Mouse (Mus musculus) midbrain, embryonic 14.5 days (tissue): ENCODE measurements around the gene Ccdc6. TPM values are rescaled to one million over a fixed set of nuclear protein-coding genes. Genes with fewer than 3 reads are reported as not detected.

ENCODE experiments used
- ATAC-seq: fragments of 200-750 bp; cut with Nextera tagmentation; 2 replicates; pipeline ENCODE4 v1.8.0; 2017; ENCODE audit warnings: moderate number of reproducible peaks, moderate library complexity; ENCODE audit not compliant: low FRiP score, low TSS enrichment
- DNase-seq: peaks from one replicate; pipeline ENCODE4 v3.0.0-alpha.2; 2015
- H3K27ac ChIP-seq: fragments of 300-500 bp; sonication (generic); replicated peaks from 2 replicates; pipeline ENCODE4 v1.5.1; 2014; ENCODE audit warnings: mild to moderate bottlenecking, low read depth, low read length, moderate library complexity
- H3K27me3 ChIP-seq: fragments of 300-500 bp; sonication (generic); 2 replicates; pipeline ENCODE4 v1.6.1; 2014; ENCODE audit warnings: low read length, control low read depth, mixed read lengths; ENCODE audit not compliant: control insufficient read depth, insufficient read depth
- H3K36me3 ChIP-seq: fragments of 300-500 bp; sonication (generic); 2 replicates; pipeline ENCODE4 v1.6.1; 2014; ENCODE audit warnings: low read length, control low read depth; ENCODE audit not compliant: control insufficient read depth, insufficient read depth
- H3K4me1 ChIP-seq: fragments of 300-500 bp; sonication (generic); 2 replicates; pipeline ENCODE4 v1.6.1; 2014; ENCODE audit warnings: mild to moderate bottlenecking, antibody characterized with exemption, low read length, control low read depth; ENCODE audit not compliant: control insufficient read depth, insufficient read depth
- H3K4me2 ChIP-seq: fragments of 300-500 bp; sonication (generic); 2 replicates; pipeline ENCODE4 v1.6.1; 2014; ENCODE audit warnings: mild to moderate bottlenecking, low read length, moderate library complexity
- H3K4me3 ChIP-seq: fragments of 300-500 bp; sonication (generic); replicated peaks from 2 replicates; pipeline ENCODE4 v1.5.1; 2014; ENCODE audit warnings: low read depth, low read length
- H3K9ac ChIP-seq: fragments of 300-500 bp; sonication (generic); replicated peaks from 2 replicates; pipeline ENCODE4 v1.6.1; 2014; ENCODE audit warnings: mild to moderate bottlenecking, low read length, moderate library complexity
- H3K9me3 ChIP-seq: fragments of 300-500 bp; sonication (generic); 2 replicates; pipeline ENCODE4 v1.6.1; 2016; ENCODE audit warnings: low read length, control low read depth, mixed read lengths; ENCODE audit not compliant: control insufficient read depth
- WGBS: fragments of 180-500 bp; shearing (Covaris S2); extraction: QIAGEN DNeasy Blood & Tissue Kit; methylation state at CpG from one replicate; pipeline ENCODE4 v1.1.7; 2014; 5-methylcytosine and 5-hydroxymethylcytosine counted together
- polyA plus RNA-seq: library from polyadenylated mRNA; unstranded; fragments of >200 nt; fragmentation: Nextera tagmentation; extraction: Ambion mirVana; gene quantifications from 2 replicates; pipeline ENCODE4 v1.2.1, GENCODE M21; 2014

Ccdc6 gene
- polyA plus RNA-seq, 1 experiment from 2014 or later = 34.9 TPM

GRCm38 (mm10) chr10:70098626-70099025, 1.7 kb downstream of the Ccdc6 start:
- Histone ChIP-seq H3K27me3 (no peaks in the 10 kb centered on the region), H3K27ac (peak overlapping the region; percentile 87), H3K4me1 (peaks cover 30% of the 10 kb centered on the region), H3K9me3 (no peaks in the 10 kb centered on the region; the same call in 1 of the 2 replicates), H3K4me2 (peak overlapping the region; percentile 85), H3K36me3 (0 out of 2 replicates have a peak, but pooled peaks cover 3% of the 10 kb centered on the region), H3K4me3 (peak overlapping the region; percentile 91), H3K9ac (peak overlapping the region; percentile 92)
- DNase-seq (no peak), ATAC-seq (no peak)
- 4% methylated on average over 6 of the region's 6 CpGs for WGBS

- 33% methylated on average over 8 of the region's 8 CpGs for WGBS
- peaks cover 29% of the 10 kb centered on the region for H3K4me1 ChIP-seq
- no peak for DNase-seq
These were observed 2.1 kb downstream of the Ccdc6 start for GRCm38 (mm10) chr10:70099052-70099451.

GRCm38 (mm10) chr10:70102086-70102485, 5.2 kb downstream of the Ccdc6 start:
- WGBS = 96% methylated on average over 4 of the region's 4 CpGs
- no peak for DNase-seq

More at GRCm38 (mm10) chr10:70099052-70099451, 2.1 kb downstream of the Ccdc6 start:
- Histone ChIP-seq H3K9me3 (no peaks in the 10 kb centered on the region; the same call in 1 of the 2 replicates), H3K36me3 (0 out of 2 replicates have a peak, but pooled peaks cover 3% of the 10 kb centered on the region), H3K9ac (peak overlapping the region; percentile 92), H3K27ac (peak overlapping the region; percentile 87; the same call in 1 of the 2 replicates), H3K27me3 (no peaks in the 10 kb centered on the region), H3K4me3 (peak overlapping the region; percentile 91), H3K4me2 (peak overlapping the region; percentile 85)
- no peak for ATAC-seq

GRCm38 (mm10) chr10:70108016-70108415, 11.1 kb downstream of the Ccdc6 start:
- Histone ChIP-seq H3K27ac (no peak overlapping the region), H3K36me3 (0 out of 2 replicates have a peak, but pooled peaks cover 6% of the 10 kb centered on the region), H3K4me1 (no peaks in the 10 kb centered on the region), H3K9me3 (no peaks in the 10 kb centered on the region), H3K9ac (no peak overlapping the region), H3K4me2 (no peak overlapping the region), H3K27me3 (no peaks in the 10 kb centered on the region), H3K4me3 (no peak overlapping the region)
- WGBS = 71% methylated on average over 12 of the region's 13 CpGs
- ATAC-seq (no peak), DNase-seq (no peak)

More at GRCm38 (mm10) chr10:70102086-70102485, 5.2 kb downstream of the Ccdc6 start:
- no peaks in the 10 kb centered on the region for H3K27me3 ChIP-seq
- H3K27ac ChIP-seq = no peak overlapping the region
- H3K4me1 ChIP-seq = peaks cover 20% of the 10 kb centered on the region
- ATAC-seq = no peak
- no peak overlapping the region for H3K9ac ChIP-seq
- 0 out of 2 replicates have a peak, but pooled peaks cover 6% of the 10 kb centered on the region for H3K36me3 ChIP-seq
- H3K4me2 ChIP-seq = no peak overlapping the region
- H3K4me3 ChIP-seq = no peak overlapping the region
- H3K9me3 ChIP-seq = no peaks in the 10 kb centered on the region; the same call in 1 of the 2 replicates

- Histone ChIP-seq H3K4me3 (no peak overlapping the region), H3K9ac (no peak overlapping the region), H3K9me3 (no peaks in the 10 kb centered on the region), H3K27ac (no peak overlapping the region), H3K27me3 (no peaks in the 10 kb centered on the region), H3K4me1 (no peaks in the 10 kb centered on the region), H3K36me3 (0 out of 2 replicates have a peak, but pooled peaks cover 3% of the 10 kb centered on the region), H3K4me2 (no peak overlapping the region)
- ATAC-seq = no peak
- DNase-seq = no peak
- 80% methylated on average over 5 of the region's 5 CpGs for WGBS
These were observed 13.1 kb downstream of the Ccdc6 start for GRCm38 (mm10) chr10:70109974-70110373.

GRCm38 (mm10) chr10:70110815-70111214, 13.9 kb downstream of the Ccdc6 start:
- H3K27me3 ChIP-seq = no peaks in the 10 kb centered on the region
- no peaks in the 10 kb centered on the region for H3K9me3 ChIP-seq
- 92% methylated on average over 7 of the region's 7 CpGs for WGBS
- H3K9ac ChIP-seq = no peak overlapping the region
- ATAC-seq (no peak), DNase-seq (no peak)
- no peak overlapping the region for H3K4me2 ChIP-seq
- H3K27ac ChIP-seq = no peak overlapping the region
- H3K36me3 ChIP-seq = 0 out of 2 replicates have a peak, but pooled peaks cover 3% of the 10 kb centered on the region
- no peaks in the 10 kb centered on the region for H3K4me1 ChIP-seq
- H3K4me3 ChIP-seq = no peak overlapping the region

- ATAC-seq = no peak
- H3K4me3 ChIP-seq = no peak overlapping the region
- no peak for DNase-seq
- no peaks in the 10 kb centered on the region for H3K36me3 ChIP-seq
- H3K27me3 ChIP-seq = no peaks in the 10 kb centered on the region
- no peak overlapping the region for H3K27ac ChIP-seq
- H3K9ac ChIP-seq = no peak overlapping the region
- H3K9me3 ChIP-seq = no peaks in the 10 kb centered on the region
- no peak overlapping the region for H3K4me2 ChIP-seq
- H3K4me1 ChIP-seq = no peaks in the 10 kb centered on the region
- 93% methylated on average over 6 of the region's 6 CpGs for WGBS
These were observed 14.7 kb downstream of the Ccdc6 start for GRCm38 (mm10) chr10:70111643-70112042.

- Histone ChIP-seq H3K9me3 (no peaks in the 10 kb centered on the region), H3K4me1 (peaks cover 14% of the 10 kb centered on the region), H3K4me2 (no peak overlapping the region), H3K9ac (no peak overlapping the region), H3K27me3 (no peaks in the 10 kb centered on the region), H3K27ac (no peak overlapping the region), H3K4me3 (no peak overlapping the region), H3K36me3 (no peaks in the 10 kb centered on the region)
- ATAC-seq (no peak), DNase-seq (no peak)
- 95% methylated on average over 8 of the region's 8 CpGs for WGBS
These were observed 17.2 kb downstream of the Ccdc6 start for GRCm38 (mm10) chr10:70114048-70114635.

GRCm38 (mm10) chr10:70116454-70116853, 19.5 kb downstream of the Ccdc6 start:
- Histone ChIP-seq H3K27me3 (no peaks in the 10 kb centered on the region), H3K4me2 (no peak overlapping the region), H3K27ac (no peak overlapping the region), H3K36me3 (no peaks in the 10 kb centered on the region), H3K9ac (no peak overlapping the region), H3K4me3 (no peak overlapping the region), H3K9me3 (no peaks in the 10 kb centered on the region), H3K4me1 (peaks cover 36% of the 10 kb centered on the region)
- ATAC-seq (no peak), DNase-seq (no peak)
- WGBS = 93% methylated on average over 7 of the region's 7 CpGs
